Mouse (Mus musculus) c-Kit-negative CD71-positive TER-119-positive erythroid progenitor cells, embryonic 14.5 days (primary cell): Measurements from ENCODE around the gene Apba1.

Experiments used
- DNase-seq: peaks from one replicate; pipeline ENCODE4 v3.0.0-alpha.2; 2013; ENCODE audit warnings: low read depth, low spot score

Apba1 gene

DNA sequence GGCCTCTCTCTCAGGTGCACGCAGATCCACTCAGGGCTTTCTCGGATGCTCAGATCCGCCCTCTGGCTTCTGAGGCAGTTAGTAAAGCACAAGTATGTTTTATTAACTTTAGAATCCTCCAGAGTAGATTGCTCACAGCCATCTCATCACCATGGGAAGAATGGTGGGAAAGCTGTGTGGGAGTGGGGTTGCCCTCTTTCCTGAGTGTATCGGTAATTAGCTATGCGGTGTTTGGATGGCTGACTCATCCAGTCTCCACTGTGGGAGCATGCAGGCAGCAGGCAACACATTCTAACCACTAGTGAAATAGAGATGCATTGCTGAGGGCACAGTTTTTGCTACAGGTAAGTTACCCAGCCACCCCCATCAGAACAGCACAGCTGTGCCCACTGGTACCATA lies 172.1 kb downstream of the Apba1 start:
- no peak for DNase-seq

DNA sequence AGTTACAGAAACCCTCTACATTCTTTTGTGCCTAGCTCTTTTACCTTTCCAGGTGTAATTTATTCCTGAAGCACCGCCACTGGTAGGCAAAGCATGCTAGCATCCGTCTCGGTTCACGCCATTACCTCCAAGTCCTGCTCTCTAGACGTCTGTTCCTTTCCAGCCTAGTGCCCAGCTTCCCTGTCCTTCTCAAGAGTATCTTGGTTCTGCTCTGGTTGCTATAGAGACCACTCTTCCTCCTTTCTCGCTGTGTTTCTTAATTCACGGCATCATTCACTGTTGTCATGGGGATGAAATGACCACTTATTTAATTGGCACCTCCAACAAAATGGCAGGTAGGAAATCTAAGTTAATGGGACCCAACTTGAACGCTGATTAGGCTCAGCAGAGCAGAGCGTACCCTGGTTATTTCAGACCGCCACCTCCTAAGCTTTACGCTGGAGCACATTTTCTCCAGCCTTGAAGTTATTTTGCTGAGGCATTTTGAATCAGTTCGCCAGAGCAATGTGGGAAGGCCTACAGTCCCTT lies 182.8 kb downstream of the Apba1 start:
- no peak for DNase-seq

DNA sequence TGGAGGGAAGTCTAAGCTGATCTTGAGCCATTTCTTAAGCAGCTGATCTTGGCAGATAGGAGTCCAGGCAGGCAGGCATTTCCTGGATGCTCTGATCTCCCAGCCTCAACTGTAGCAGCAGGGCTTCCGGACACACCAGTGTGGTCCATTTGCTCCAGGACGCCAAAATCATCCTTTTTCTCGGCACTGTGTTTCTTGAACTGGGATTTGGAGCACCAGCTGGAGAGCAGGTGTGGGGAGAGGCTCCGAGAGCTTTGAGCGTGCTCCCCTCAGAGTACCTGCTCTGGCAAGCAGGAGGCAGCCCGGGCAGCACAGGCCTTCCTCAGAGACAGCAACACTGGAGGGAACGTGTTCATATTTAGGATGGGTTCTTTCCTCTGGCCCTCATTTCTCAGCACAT lies 184.2 kb downstream of the Apba1 start:
- DNase-seq: no peak

DNA sequence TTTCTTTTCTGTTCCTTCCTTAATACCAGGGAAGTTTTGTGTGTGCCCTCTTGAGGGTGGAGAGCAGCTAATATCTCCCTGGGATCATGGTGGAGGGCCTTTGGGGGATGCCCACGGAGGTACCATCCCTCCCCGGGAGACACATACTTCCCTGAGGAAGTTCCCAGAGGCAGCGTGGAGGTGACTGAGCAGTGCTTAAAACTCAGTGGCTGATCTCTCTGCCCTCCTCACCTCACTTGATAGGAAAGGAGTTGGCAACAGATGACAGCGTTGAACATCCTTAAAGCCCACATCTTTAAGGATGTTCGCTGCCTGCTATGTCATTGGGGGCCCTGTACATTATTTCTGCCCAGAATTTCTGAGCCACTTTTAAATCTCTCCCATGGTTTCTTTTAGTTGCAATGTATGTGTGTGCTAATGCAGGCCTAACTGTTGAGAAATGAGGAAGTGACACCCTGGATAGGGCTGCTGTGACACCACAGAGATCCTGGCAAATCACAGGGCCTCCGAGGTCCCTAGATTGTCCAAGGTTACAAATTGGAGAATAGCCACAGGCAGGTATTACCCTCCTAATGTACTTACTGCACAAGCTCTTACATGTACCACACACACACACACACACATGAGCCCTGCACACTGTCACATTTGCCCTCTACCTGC lies 187.5 kb downstream of the Apba1 start:
- no peak for DNase-seq

DNA sequence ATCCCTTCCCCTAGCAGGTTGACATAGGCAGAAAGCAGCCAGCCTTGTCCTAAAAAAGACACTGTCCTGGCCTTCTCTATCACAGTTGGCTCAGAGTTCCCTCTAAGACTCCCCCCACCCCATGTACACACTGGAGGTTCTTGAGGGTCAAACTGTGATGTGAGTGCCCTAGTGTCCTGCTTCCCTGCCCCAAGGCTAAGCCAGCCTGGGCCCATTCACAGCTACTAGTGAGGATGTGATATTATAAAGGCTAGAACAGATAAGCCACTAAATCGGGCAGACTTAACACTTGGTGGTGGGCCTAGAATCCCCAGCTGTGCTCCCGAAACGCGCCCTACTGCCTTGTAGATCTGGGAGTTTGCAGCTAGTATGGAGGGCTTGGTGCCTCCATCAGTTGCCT lies 188.1 kb downstream of the Apba1 start:
- no peak for DNase-seq

DNA sequence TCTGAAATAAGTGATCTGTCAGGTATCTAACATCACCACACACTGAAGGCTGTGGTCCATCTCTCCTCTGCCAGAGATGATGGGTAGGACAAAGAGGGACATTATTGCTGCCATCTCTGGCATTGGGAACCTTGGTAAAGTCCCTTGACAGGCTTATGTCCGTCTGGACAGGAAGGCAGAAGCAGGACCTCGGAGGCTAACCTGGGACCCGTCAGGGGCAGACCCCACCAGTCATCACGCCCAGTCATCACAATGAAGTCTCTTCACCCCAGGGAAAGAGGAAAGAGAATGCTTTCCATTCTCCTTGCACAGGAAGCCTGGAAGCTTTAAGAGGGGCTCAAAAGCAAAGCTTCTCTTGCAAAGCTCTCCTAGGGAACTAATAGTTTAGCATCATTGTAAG lies 189.2 kb downstream of the Apba1 start:
- DNase-seq: no peak

DNA sequence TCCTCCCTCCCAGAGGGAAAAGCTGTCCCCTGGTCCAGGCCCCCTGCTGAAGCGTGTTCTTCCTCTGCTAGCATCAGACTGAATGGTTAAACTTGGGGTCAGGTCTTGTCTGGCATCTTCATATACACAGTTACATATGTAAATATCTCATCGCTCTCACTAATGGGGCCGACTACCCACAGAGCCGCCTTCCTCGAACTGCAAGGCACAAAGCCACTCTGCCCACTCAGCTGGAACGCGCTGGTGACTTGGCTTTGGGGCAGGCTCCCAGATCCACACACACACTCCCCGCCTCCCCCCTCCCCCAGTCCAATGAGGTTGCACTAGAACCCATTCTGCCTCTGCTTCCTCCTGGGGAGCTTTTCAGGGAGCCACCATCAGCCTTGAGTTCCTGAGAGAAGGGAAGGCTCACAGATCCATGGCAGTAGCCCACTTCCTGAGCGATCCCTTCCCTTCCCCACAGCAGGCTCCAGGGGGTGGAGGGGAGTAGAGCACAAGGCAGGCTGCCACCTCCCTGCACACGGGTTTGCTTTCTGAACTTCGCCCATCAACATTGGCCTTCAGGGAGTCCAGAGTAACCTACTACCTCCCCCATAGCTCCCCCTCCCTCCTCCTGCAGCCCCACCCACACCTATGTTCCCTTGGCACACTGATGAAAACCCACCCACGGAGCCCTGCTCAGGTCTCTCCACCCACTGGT lies 189.8 kb downstream of the Apba1 start:
- no peak for DNase-seq

DNA sequence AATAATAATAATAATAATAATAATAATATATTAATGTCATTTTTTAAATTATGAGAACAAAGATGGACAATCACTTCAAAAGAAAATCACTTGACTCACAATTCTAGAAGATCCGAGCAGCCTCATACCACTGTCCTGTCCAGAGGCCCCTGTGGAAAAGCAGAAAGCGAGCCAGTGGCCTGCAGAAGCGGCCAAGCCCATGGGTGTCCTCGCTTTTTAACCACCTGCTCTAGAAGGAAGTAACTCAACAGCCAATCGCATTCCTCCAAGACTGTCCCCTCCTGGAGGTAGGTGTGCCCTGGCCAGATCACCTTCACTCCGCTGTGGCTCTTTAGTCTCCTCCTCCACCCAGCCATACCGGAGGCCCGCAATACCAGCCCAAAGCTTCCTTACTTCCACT lies 196.8 kb downstream of the Apba1 start:
- no peak for DNase-seq

DNA sequence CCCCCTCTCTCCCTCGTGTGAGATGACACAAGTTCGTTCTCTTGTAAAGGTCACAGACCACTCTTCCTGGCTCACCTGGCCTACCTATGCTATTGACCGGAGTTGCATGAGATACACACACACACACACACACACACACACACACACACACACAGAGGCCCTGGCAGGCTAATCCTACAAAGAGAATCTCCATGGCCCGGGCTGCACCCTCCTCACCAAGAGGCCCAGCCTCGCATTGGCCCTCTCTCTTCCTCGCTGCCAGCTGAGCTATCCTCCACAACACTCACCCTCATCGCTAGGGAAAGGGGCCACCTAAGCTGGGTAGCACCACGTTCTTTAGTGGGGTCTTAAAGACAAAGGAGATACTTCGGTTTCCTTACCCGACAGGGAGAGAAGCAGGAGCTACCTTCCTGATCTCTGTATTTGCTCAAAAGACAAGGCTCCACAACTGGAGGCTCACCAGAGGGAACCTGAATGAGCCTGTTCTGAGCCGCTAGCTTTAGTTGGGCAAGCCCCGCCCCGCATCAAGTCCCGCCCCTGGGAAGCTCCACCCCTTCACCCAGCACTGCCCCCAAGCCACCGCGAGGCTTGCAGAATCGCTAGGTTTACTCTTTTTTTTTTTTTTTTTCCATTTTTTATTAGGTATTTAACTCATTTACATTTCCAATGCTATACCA lies 197.8 kb downstream of the Apba1 start:
- no peak for DNase-seq

DNA sequence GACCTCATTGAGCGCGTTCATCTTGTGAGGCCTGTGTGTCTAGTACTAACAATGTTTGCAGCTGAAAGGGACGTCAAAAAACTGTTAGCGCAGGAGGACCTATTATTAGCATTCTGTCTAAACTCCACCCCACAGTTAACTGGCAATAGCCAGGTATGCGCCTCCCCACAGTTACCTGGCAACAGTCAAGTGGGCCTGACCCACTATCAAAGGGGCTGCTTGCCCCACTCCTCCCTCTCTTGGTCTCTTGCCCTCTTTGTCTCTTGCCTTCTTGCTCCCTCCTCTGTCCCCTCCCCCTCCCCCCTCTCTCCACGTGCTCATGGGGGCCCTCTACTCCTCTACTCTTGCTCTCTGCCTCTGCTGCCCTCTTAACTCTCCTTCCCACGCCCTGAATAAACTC lies 198.9 kb downstream of the Apba1 start:
- no peak for DNase-seq

DNA sequence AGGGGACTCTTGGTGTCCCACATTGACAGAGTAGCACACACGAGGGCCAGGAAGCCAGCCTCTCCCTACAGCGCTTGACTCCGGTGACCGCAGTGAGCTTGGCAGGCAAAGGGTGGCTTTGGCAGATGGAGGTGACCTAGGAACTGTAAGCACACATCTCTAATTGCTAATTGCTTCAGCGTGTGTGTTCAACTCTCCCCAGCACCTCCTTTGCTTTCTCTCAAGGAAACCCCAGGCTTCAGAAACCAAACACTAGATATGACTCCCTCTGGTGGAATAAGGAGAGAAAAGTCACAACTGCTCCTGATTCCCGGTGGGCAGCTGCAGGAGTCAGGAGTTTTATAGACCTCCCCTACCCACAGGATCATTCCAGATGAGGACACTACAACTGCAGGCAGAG lies 200.2 kb downstream of the Apba1 start:
- no peak for DNase-seq

DNA sequence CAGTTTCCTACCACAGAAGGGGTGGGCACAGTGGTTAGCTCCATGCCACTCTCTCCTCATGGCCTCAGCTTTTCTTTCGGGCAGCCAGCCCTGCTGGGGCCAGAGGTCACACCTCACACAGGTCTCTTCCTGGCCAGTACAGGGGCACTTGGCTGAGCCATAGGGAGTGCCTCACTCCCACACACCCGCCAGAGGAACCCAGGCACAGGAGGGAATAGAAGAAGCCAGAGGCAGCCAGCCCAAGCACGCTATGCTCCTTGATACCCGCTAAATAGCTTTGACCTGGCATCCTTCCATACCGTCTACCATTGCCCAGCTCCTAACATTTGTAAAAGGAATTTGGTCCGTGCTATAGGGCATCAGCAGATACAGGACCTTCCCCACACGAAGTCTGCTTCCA lies 201.2 kb downstream of the Apba1 start:
- no peak for DNase-seq

DNA sequence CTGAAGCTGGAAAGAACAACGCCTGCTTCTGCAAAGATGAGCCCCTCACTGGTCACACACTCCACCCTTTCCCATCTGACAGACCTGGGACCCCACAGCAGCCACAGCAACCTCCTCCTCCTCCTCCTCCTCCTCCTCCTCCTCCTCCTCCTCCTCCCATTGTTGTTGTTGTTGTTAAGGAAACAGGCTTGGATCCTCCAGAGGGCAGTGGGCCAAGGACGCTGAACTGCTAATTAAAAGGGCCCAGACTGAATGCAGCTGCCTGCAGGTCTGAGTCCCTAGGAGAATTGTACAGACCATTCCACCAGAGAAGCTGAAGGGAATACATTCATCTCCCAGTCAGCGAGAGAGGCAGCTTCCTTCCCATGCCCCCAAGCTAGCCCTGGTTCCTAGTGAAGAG lies 201.6 kb downstream of the Apba1 start:
- no peak for DNase-seq

DNA sequence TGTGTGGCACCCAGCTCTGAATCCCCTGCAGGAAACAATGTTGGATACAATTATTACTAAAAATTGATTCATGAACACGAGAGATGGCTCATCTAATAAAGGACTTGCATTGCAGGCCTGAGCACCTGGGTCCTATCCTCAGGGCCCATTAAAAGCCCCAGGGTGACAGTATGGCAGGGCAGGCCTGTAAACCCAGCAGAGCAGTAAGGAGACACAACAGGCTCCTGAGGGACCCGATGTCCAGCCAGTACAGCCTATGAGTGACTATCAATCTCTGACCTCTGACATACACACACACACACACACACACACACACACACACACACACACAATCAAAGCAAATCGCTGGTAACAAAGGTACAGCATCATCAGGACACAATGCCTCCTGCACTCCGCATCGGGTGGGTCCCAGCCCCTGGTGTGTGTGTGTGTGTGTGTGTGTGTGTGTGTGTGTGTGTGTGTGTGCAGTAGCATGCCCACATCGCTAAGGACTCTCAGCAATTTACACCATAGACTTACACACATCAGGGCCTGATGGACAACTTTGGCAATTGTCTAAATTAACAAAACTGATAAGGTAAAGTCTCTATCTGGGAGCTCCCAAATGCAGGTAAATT lies 202.3 kb downstream of the Apba1 start:
- no peak for DNase-seq

DNA sequence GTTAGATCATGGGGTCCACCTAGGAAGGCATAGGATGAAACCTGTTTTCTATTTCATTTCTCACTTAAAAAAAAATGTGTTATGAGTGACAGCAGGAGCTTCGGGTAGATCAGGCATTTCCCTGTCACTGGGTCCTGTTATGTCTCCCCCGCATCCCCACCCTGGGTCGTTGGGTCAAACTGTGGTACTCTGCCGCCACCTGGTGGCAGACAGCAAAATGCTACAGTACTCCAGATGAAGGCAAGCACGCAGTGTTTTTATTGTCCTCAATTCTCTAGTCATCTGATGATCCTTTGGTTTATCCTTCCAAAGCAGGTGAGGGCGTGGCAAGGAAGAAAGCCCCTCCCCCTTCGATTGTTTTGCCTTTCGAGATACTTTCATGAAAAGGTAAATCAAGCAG lies 202.8 kb downstream of the Apba1 start:
- DNase-seq: no peak

DNA sequence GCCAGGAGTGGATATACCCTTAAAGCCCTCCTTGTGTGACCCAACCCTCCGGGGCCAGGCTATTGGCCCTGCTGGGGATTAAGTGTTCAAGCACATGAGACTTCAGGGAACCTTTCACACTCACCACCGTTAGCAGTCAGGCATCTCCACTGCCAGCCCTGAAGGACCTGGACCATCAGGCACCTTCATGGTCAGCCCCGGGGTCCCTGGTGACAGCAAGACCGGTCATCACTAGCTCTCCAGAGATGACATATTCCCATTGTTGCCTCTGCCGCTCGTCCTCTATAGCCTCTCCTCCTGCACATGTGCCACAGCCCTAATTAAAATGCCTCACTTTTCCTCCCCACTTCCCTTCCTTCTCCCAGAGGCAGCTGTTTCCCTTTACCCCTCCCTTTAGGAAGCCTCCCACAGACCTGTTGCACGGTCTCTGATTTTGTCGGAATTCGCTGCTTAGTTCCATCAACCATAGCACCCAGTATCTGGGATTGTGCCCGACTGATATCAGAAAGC lies 205.8 kb downstream of the Apba1 start:
- no peak for DNase-seq

DNA sequence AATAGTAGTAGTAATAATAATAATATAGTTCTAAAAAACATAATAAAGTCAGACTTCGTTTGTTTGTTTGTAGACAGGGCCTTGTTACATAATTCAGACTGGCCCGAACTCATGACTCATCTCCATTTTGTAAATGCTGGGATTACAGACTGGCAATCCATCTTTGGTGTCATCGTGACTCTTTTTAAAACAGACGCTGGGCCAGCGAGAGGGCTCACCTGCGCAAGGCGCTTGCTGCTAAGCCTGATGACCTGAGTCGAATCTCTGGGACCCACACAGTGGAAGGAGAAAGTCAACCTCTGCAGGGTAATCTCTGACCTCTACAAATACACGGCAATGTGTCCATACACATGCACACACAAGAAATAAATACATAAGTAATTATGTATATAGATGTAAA lies 207.7 kb downstream of the Apba1 start:
- DNase-seq: no peak

DNA sequence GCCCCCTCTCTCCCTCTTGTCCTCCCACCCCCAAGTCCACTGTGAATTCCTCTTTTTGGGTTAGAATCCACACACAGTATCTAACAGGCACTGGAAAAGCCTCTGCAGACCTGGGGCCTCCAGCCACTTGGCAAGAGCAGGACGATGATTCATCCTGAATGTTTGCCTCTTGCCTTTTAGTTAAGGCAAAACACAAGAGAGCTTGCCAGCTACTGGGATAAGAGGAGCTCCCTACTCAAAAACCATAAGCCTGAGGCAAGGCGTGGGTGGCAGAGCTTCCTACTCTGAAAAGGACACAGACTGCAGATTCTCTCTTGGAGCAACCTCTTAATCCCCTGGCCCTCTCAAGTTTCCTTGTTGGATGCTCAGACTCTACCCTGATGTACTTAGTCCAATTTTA lies 208.5 kb downstream of the Apba1 start:
- DNase-seq: no peak

DNA sequence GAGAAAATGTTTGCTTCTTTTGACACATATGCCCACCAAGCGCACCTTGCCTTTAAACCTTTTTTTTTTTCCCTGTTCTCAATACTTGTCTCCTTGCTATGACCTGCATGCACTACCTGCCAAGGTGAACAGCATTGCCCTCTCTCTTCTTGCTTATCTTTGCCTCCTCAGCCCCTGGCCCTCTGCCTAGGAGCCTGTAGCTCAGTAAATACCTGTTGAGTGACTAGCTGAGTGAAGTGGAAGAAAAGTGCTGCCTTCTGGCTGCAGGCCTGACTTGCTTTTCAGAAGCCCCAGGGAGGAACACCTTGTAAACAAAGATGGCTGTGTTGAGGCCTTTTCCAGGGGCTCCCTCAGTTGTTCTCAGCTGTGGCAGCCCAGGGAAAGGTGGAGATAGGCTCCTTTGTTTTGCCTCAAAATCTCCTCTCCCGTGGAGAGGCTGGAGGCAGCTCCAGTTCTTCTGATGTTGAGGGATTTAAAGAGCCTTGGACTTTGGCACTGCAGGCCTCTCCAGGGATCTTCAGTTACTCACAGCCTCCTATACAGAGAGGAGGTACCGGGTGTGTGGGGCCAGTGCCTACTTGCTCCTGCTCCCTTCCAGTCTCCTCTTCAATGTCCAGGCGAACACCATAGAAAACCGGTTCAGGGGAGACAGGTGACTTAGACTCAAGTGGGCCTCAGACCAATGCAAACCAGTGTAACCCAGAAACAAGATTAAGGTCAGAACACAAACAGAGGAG lies 209.6 kb downstream of the Apba1 start:
- DNase-seq: no peak

DNA sequence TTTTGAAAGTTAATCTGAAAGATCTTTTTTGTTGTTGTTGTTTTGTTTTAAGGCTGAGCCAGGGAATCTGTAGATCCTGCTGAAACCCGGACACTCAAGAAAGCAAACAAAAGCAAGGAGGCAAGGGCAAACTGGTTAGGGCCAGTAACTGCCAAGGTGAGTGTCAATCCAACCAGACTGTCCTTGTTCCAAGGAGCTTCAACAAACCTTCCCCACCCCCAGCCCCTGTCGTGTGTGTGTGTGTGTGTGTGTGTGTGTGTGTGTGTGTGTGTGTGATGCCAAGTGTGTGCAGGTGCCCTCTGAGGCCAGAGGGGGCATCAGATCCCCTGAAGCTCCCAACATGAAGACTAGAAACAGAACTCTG lies 210.2 kb downstream of the Apba1 start:
- no peak for DNase-seq

DNA sequence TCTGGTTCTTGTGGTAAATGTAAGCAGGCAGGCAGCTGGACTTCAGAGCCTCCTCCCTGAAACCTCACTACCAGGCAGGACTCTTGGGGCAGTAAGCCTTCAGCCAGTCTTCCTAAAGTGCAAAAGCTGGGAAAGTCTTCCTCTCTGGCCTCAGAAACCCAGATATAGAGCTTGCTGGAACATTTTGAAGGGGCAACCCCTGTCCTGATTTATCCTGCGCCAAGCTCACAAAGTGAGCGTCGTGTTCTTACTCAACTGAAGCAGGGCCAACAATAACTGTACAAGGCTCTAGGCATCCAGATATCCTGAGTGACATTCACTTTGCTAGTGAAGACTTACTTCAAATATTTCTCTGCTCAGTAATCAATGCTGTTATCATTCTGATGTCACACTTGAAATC lies 211.7 kb downstream of the Apba1 start:
- no peak for DNase-seq

DNA sequence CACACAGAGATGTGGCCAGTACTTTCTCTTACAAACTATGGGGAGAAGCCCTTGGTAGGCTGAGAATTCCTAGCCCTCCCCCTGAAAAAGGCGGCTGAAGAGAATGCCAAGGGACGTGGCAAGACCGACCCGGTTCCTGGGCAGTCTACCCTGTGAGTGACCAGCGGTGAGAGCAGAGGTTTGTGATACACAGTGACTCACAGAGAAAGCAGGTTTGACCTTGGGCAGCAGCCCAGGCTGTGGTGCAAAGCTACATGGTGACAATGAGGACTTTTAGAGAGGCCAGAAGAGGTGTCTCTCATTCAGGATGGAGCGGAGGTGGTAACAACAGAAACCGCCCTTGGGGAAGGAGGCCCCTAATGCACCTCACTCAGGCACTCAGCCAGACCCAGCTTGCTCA lies 212.7 kb downstream of the Apba1 start:
- no peak for DNase-seq
